Mouse (Mus musculus): ENCODE measurements around the gene Fam161a.

The Fam161a gene

GRCm38 (mm10) chr11:23013580-23014294 is 6.4 kb downstream of the Fam161a start:
- no peak for TF ChIP-seq GATA4 (IDR thresholded peaks at IDR 0.05; ENCODE audit: insufficient replicate concordance, low read length)

- TF ChIP-seq GATA4 (IDR thresholded peaks at IDR 0.05; ENCODE audit: insufficient replicate concordance, low read length), result no peak
These were observed 7.7 kb downstream of the Fam161a start for GRCm38 (mm10) chr11:23014996-23015395.

- TF ChIP-seq GATA4 (IDR thresholded peaks at IDR 0.05; ENCODE audit: insufficient replicate concordance, low read length), result no peak
These were observed 10.6 kb downstream of the Fam161a start for GRCm38 (mm10) chr11:23017943-23018342.

GRCm38 (mm10) chr11:23020116-23020770 is 12.9 kb downstream of the Fam161a start:
- no peak for TF ChIP-seq GATA4 (IDR thresholded peaks at IDR 0.05; ENCODE audit: insufficient replicate concordance, low read length)

GRCm38 (mm10) chr11:23020841-23021240 is 13.5 kb downstream of the Fam161a start:
- TF ChIP-seq GATA4 (IDR thresholded peaks at IDR 0.05; ENCODE audit: insufficient replicate concordance, low read length), result no peak

- TF ChIP-seq GATA4 (IDR thresholded peaks at IDR 0.05; ENCODE audit: insufficient replicate concordance, low read length), result no peak
These were observed 15.8 kb downstream of the Fam161a start for GRCm38 (mm10) chr11:23023155-23023554.

- no peak for TF ChIP-seq GATA4 (IDR thresholded peaks at IDR 0.05; ENCODE audit: insufficient replicate concordance, low read length)
These were observed 16.8 kb downstream of the Fam161a start for GRCm38 (mm10) chr11:23024169-23024568.

GRCm38 (mm10) chr11:23028957-23029356 is 21.6 kb downstream of the Fam161a start:
- TF ChIP-seq GATA4 (IDR thresholded peaks at IDR 0.05; ENCODE audit: insufficient replicate concordance, low read length), result no peak

GRCm38 (mm10) chr11:23029399-23029798 is 22.1 kb downstream of the Fam161a start:
- no peak for TF ChIP-seq GATA4 (IDR thresholded peaks at IDR 0.05; ENCODE audit: insufficient replicate concordance, low read length)

- no peak for TF ChIP-seq GATA4 (IDR thresholded peaks at IDR 0.05; ENCODE audit: insufficient replicate concordance, low read length)
These were observed 39.9 kb downstream of the Fam161a start for GRCm38 (mm10) chr11:23047252-23047651.

GRCm38 (mm10) chr11:23047663-23048582 is 40.6 kb downstream of the Fam161a start:
- no peak for TF ChIP-seq GATA4 (IDR thresholded peaks at IDR 0.05; ENCODE audit: insufficient replicate concordance, low read length)

GRCm38 (mm10) chr11:23049642-23050041 is 42.3 kb downstream of the Fam161a start:
- no peak for TF ChIP-seq GATA4 (IDR thresholded peaks at IDR 0.05; ENCODE audit: insufficient replicate concordance, low read length)

- no peak for TF ChIP-seq GATA4 (IDR thresholded peaks at IDR 0.05; ENCODE audit: insufficient replicate concordance, low read length)
These were observed 45.0 kb downstream of the Fam161a start for GRCm38 (mm10) chr11:23052353-23052752.

GRCm38 (mm10) chr11:23063153-23063552 is 55.8 kb downstream of the Fam161a start:
- no peak for TF ChIP-seq GATA4 (IDR thresholded peaks at IDR 0.05; ENCODE audit: insufficient replicate concordance, low read length)

GRCm38 (mm10) chr11:23063857-23064256 is 56.5 kb downstream of the Fam161a start:
- TF ChIP-seq GATA4 (IDR thresholded peaks at IDR 0.05; ENCODE audit: insufficient replicate concordance, low read length), result no peak

Data from liver, adult (tissue).